Comparison of ENCODE assay signal across 8 mouse cellular contexts in genomic region chr5:24751305-24752174, GRCm38 (mm10). TPM values are rescaled to one million over a fixed set of nuclear protein-coding genes. Genes with fewer than 3 reads are reported as not detected.
DNase-seq lines count a peak whose midpoint lies in the region; ATAC-seq and TF ChIP-seq lines count a peak whose summit lies in the region.

No protein-coding gene starts in this region.

- H3K4me2 ChIP-seq in intestine, postnatal 0 days (replicated peaks; ENCODE audit: low read depth), result peak overlapping the region; percentile 91
- H3K4me2 ChIP-seq in midbrain, embryonic 15.5 days, result peak overlapping the region; percentile 90
- H3K4me2 ChIP-seq in stomach, postnatal 0 days (replicated peaks; ENCODE audit: low read depth), result peak overlapping the region; percentile 78

- H3K9ac ChIP-seq in intestine, postnatal 0 days (ENCODE audit: low read depth, low read length), result peak overlapping the region; percentile 64
- H3K9ac ChIP-seq in midbrain, embryonic 15.5 days, result peak overlapping the region; percentile 60
- H3K9ac ChIP-seq in stomach, postnatal 0 days (ENCODE audit: low read length), result peak overlapping the region; percentile 80

- H3K4me1 ChIP-seq in intestine, postnatal 0 days (replicated peaks; ENCODE audit: control insufficient read depth, insufficient read depth, low read length), result peaks cover 14% of the 10 kb centered on the region
- peaks cover 19% of the 10 kb centered on the region for H3K4me1 ChIP-seq in midbrain, embryonic 15.5 days
- peaks cover 7% of the 10 kb centered on the region for H3K4me1 ChIP-seq in stomach, postnatal 0 days (replicated peaks; ENCODE audit: control insufficient read depth, insufficient read depth)

- H3K27ac ChIP-seq in intestine, postnatal 0 days (ENCODE audit: low read depth, low read length), result peak overlapping the region; percentile 79
- peak overlapping the region; percentile 82 for H3K27ac ChIP-seq in midbrain, embryonic 15.5 days
- H3K27ac ChIP-seq in stomach, postnatal 0 days (replicated peaks), result peak overlapping the region; percentile 94

- peak; percentile 43 to 64 for DNase-seq in urinary bladder, adult 18-20 months (ENCODE audit: low spot score in 2 of 2)
- no peak for DNase-seq in urinary bladder, postnatal 10 days (ENCODE audit: low spot score)
- peak; percentile 70 for DNase-seq in heart, adult 18-20 months
- peak; percentile 57 for DNase-seq in liver
- DNase-seq in stomach, postnatal 0 days (ENCODE audit: low spot score), result peak; percentile 59

- H3K9me3 ChIP-seq in intestine, postnatal 0 days (ENCODE audit: control insufficient read depth), result no peaks in the 10 kb centered on the region
- H3K9me3 ChIP-seq in midbrain, embryonic 15.5 days, result no peaks in the 10 kb centered on the region
- no peaks in the 10 kb centered on the region for H3K9me3 ChIP-seq in stomach, postnatal 0 days (ENCODE audit: control insufficient read depth, low read length)

- ATAC-seq in common myeloid progenitor, adult 5-6 weeks (replicated peaks; ENCODE audit: low read depth, poor library complexity, severe bottlenecking), result peak; percentile 57
- ATAC-seq in intestine, postnatal 0 days, result peak; percentile 62
- ATAC-seq in midbrain, embryonic 15.5 days (replicated peaks), result peak; percentile 64
- ATAC-seq in stomach, postnatal 0 days (ENCODE audit: low FRiP score, low TSS enrichment), result peak; percentile 68

- no peaks in the 10 kb centered on the region for H3K36me3 ChIP-seq in intestine, postnatal 0 days (ENCODE audit: control insufficient read depth, insufficient read depth)
- no peaks in the 10 kb centered on the region for H3K36me3 ChIP-seq in midbrain, embryonic 15.5 days (replicated peaks)
- H3K36me3 ChIP-seq in stomach, postnatal 0 days (ENCODE audit: control insufficient read depth, insufficient read depth, low read length), result no peaks in the 10 kb centered on the region

- H3K27me3 ChIP-seq in intestine, postnatal 0 days (replicated peaks; ENCODE audit: control insufficient read depth, insufficient read depth, low read length), result no peaks in the 10 kb centered on the region
- H3K27me3 ChIP-seq in midbrain, embryonic 15.5 days (replicated peaks), result no peaks in the 10 kb centered on the region
- H3K27me3 ChIP-seq in stomach, postnatal 0 days (ENCODE audit: control insufficient read depth, insufficient read depth, low read length), result no peaks in the 10 kb centered on the region

- TF ChIP-seq CTCF in intestine, postnatal 0 days (IDR thresholded peaks at IDR 0.05; ENCODE audit: low read depth), result no peak
- TF ChIP-seq CTCF in stomach, postnatal 0 days (IDR thresholded peaks at IDR 0.05; ENCODE audit: low read depth), result no peak

- TF ChIP-seq EP300 in stomach, postnatal 0 days (optimal IDR thresholded peaks at IDR 0.05), result no peak

- peak overlapping the region; percentile 59 for H3K4me3 ChIP-seq in intestine, postnatal 0 days (ENCODE audit: low read depth, low read length)
- H3K4me3 ChIP-seq in midbrain, embryonic 15.5 days, result peak overlapping the region; percentile 65
- H3K4me3 ChIP-seq in stomach, postnatal 0 days (ENCODE audit: low read depth, low read length), result peak overlapping the region; percentile 56

- 4% methylated on average over 25 of the region's 25 CpGs for WGBS in intestine, postnatal 0 days
- WGBS in midbrain, embryonic 15.5 days, result 2% methylated on average over 25 of the region's 25 CpGs
- 2% methylated on average over 25 of the region's 25 CpGs for WGBS in stomach, postnatal 0 days

RNA-seq across cellular contexts. Expression of gene Crygn, which starts 6.3 kb away (rescaled TPM):
- 12.2 TPM in 1 of 2 replicates, not detected in the other for total RNA-seq in common myeloid progenitor, adult 5-6 weeks (2017)
- total RNA-seq in heart, adult 18-20 months (2021), result not detected
- 7.3 and 8.1 TPM in 2 replicates for polyA plus RNA-seq in intestine, postnatal 0 days (2015; fragmentation: Nextera tagmentation; extraction: Ambion mirVana)
- 1.7 and 2.5 TPM in 2 replicates for polyA plus RNA-seq in midbrain, embryonic 15.5 days (2015; fragmentation: Nextera tagmentation; extraction: Ambion mirVana)
- 2.5 and 3.0 TPM in 2 replicates for polyA plus RNA-seq in stomach, postnatal 0 days (2015; fragmentation: Nextera tagmentation; extraction: Ambion mirVana)

RNA-seq across cellular contexts. Expression of gene Wdr86, which starts 21.0 kb away (rescaled TPM):
- 0.64 and 1.8 TPM in 2 replicates for total RNA-seq in common myeloid progenitor, adult 5-6 weeks (2017)
- under 1 TPM; 0.39 to 0.52 TPM for total RNA-seq in heart, adult 18-20 months (2021)
- 2.7 and 2.9 TPM in 2 replicates for polyA plus RNA-seq in intestine, postnatal 0 days (2015; fragmentation: Nextera tagmentation; extraction: Ambion mirVana)
- 6.7 and 8.6 TPM in 2 replicates for polyA plus RNA-seq in midbrain, embryonic 15.5 days (2015; fragmentation: Nextera tagmentation; extraction: Ambion mirVana)
- 2.7 and 3.3 TPM in 2 replicates for polyA plus RNA-seq in stomach, postnatal 0 days (2015; fragmentation: Nextera tagmentation; extraction: Ambion mirVana)
